15 mouse cellular contexts compared by ENCODE assay signal in the genomic region with DNA sequence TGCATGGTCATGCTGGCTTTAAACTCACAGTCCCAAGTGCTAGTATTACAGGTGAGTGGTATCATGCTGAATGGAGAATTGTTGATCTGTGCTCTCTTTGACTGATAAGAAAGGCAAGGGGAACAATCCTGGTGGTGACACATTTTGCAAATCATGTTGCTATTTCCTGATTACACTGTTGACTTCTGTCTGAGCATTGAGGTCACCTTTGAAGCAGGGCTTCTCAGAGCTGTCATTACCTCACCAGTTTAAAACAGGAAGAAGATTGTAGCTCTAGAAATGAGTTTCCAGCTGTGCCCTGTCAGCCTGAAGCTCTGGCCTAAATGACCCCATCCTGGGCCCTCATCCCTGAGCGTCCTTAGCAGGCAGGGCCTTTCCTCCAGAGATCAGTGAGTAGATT. TPM values are rescaled to one million over a fixed set of nuclear protein-coding genes. Genes with fewer than 3 reads are reported as not detected.
DNase-seq lines count a peak whose midpoint lies in the region; ATAC-seq and TF ChIP-seq lines count a peak whose summit lies in the region.
"Had no signal": no experiment of that assay in that cellular context is flagged by ENCODE, and none has a peak within 500 bp of the region (broad histone marks: within the 10 kb centered on the region; RNA-seq: fewer than 3 reads in every experiment).

No protein-coding gene starts in this region.

- no peak for DNase-seq in heart, postnatal 0 days (ENCODE audit: low spot score)
- no peak for DNase-seq in heart, embryonic 10.5 days (ENCODE audit: low spot score)
- DNase-seq in thymus, postnatal 0 days (ENCODE audit: low spot score) = peak; percentile 74
- DNase-seq in thymus, postnatal 4 days = no peak
- no peak for DNase-seq in cerebellum, postnatal 10 days
- no peak for DNase-seq in urinary bladder, adult 2 months (ENCODE audit: low spot score)
- DNase-seq in cerebellum, adult 9-10 months = no peak
- DNase-seq: cerebellum, adult 11 months; embryo, embryonic 11 days; forebrain, postnatal 0 days; gastrocnemius, postnatal 36 days had no signal

- no peak for TF ChIP-seq EP300 in heart, postnatal 0 days (IDR thresholded peaks at IDR 0.05; ENCODE audit: low read depth)

- no peak overlapping the region for H3K4me3 ChIP-seq in heart, postnatal 0 days (ENCODE audit: low read depth, low read length)
- no peak overlapping the region for H3K4me3 ChIP-seq in heart, embryonic 10.5 days
- H3K4me3 ChIP-seq: kidney, embryonic 15.5 days; limb, embryonic 12.5 days had no signal

- H3K9ac ChIP-seq in heart, postnatal 0 days (replicated peaks; ENCODE audit: low read depth, low read length) = no peak overlapping the region
- H3K9ac ChIP-seq: forebrain, postnatal 0 days; kidney, embryonic 15.5 days; limb, embryonic 12.5 days had no signal

- H3K4me2 ChIP-seq in heart, postnatal 0 days (ENCODE audit: low read depth, low read length) = no peak overlapping the region
- H3K4me2 ChIP-seq: kidney, embryonic 15.5 days; limb, embryonic 12.5 days had no signal

- ATAC-seq in heart, postnatal 0 days (ENCODE audit: insufficient read depth, low read depth) = no peak
- peak; percentile 80 for ATAC-seq in inflammation-experienced regulatory T-cells, adult 6 months
- ATAC-seq: forebrain, postnatal 0 days; hindbrain, embryonic 16.5 days had no signal

- no peaks in the 10 kb centered on the region for H3K4me1 ChIP-seq in heart, postnatal 0 days (ENCODE audit: control insufficient read depth, insufficient read depth)
- H3K4me1 ChIP-seq in heart, embryonic 10.5 days = 0 out of 2 replicates have a peak, but pooled peaks cover 3% of the 10 kb centered on the region
- H3K4me1 ChIP-seq: limb, embryonic 12.5 days had no signal

- TF ChIP-seq CTCF in heart, postnatal 0 days (IDR thresholded peaks at IDR 0.05; ENCODE audit: low read depth) = no peak

- no peaks in the 10 kb centered on the region for H3K36me3 ChIP-seq in heart, postnatal 0 days (replicated peaks; ENCODE audit: control insufficient read depth, insufficient read depth, low read length)
- no peaks in the 10 kb centered on the region for H3K36me3 ChIP-seq in heart, embryonic 10.5 days
- H3K36me3 ChIP-seq: kidney, embryonic 15.5 days; limb, embryonic 12.5 days had no signal

- H3K27ac ChIP-seq in heart, postnatal 0 days (ENCODE audit: low read depth) = peak overlapping the region; percentile 39; the same call in 1 of the 2 replicates
- no peak overlapping the region for H3K27ac ChIP-seq in heart, embryonic 10.5 days
- H3K27ac ChIP-seq: kidney, embryonic 15.5 days; limb, embryonic 12.5 days had no signal

- WGBS in heart, postnatal 0 days = 58% methylated on average over 1 of the region's 1 CpGs
- 79% methylated on average over 1 of the region's 1 CpGs for WGBS in heart, embryonic 10.5 days

- no peaks in the 10 kb centered on the region; the same call in 1 of the 2 replicates for H3K9me3 ChIP-seq in heart, postnatal 0 days (replicated peaks; ENCODE audit: control insufficient read depth, low read length)
- peaks cover 8% of the 10 kb centered on the region for H3K9me3 ChIP-seq in heart, embryonic 10.5 days

- H3K27me3 ChIP-seq in heart, postnatal 0 days (ENCODE audit: control insufficient read depth, insufficient read depth, low read length) = no peaks in the 10 kb centered on the region
- H3K27me3 ChIP-seq in heart, embryonic 10.5 days (ENCODE audit: insufficient read depth, poor library complexity, severe bottlenecking) = no peaks in the 10 kb centered on the region
- H3K27me3 ChIP-seq: kidney, embryonic 15.5 days; limb, embryonic 12.5 days had no signal

RNA-seq across cellular contexts. Expression of a gene that starts 8.1 kb away (rescaled TPM):
- total RNA-seq in heart, postnatal 0 days (2014; rRNA removed; ENCODE audit: low replicate concordance) = 1.7 and 4.0 TPM in 2 replicates
- 0.96 and 1.1 TPM in 2 replicates for polyA plus RNA-seq in heart, postnatal 0 days (2015; fragmentation: Nextera tagmentation; extraction: Ambion mirVana)
- 0.72 and 0.92 TPM in 2 replicates for polyA plus RNA-seq in heart, embryonic 10.5 days (2016; fragmentation: Nextera tagmentation; extraction: Ambion mirVana)
- polyA plus RNA-seq in thymus, postnatal 0 days (2015; fragmentation: Nextera tagmentation; extraction: Ambion mirVana) = 81.6 and 96.5 TPM in 2 replicates
- 100 to 1,000 TPM; 201 to 247 (median 214) TPM for polyA plus RNA-seq in inflammation-experienced regulatory T-cells, adult 6 months (2017; shearing (Covaris generic))
- 3.4 and 3.5 TPM in 2 replicates for polyA plus RNA-seq in urinary bladder, adult 2 months (2012; rRNA removed)

RNA-seq across cellular contexts. Expression of a gene that starts 14.1 kb away (rescaled TPM):
- 76.5 and 78.0 TPM in 2 replicates for total RNA-seq in heart, postnatal 0 days (2014; rRNA removed; ENCODE audit: low replicate concordance)
- polyA plus RNA-seq in heart, postnatal 0 days (2015; fragmentation: Nextera tagmentation; extraction: Ambion mirVana) = 51.8 and 55.7 TPM in 2 replicates
- 79.9 and 88.3 TPM in 2 replicates for polyA plus RNA-seq in heart, embryonic 10.5 days (2016; fragmentation: Nextera tagmentation; extraction: Ambion mirVana)
- polyA plus RNA-seq in thymus, postnatal 0 days (2015; fragmentation: Nextera tagmentation; extraction: Ambion mirVana) = 146 and 151 TPM in 2 replicates
- 10 to 100 TPM; 19.4 to 45.4 (median 28.6) TPM for polyA plus RNA-seq in inflammation-experienced regulatory T-cells, adult 6 months (2017; shearing (Covaris generic))
- 19.8 and 21.1 TPM in 2 replicates for polyA plus RNA-seq in urinary bladder, adult 2 months (2012; rRNA removed)

RNA-seq across cellular contexts. Expression of a gene that starts 27.4 kb away (rescaled TPM):
- 152 and 165 TPM in 2 replicates for total RNA-seq in heart, postnatal 0 days (2014; rRNA removed; ENCODE audit: low replicate concordance)
- 94.2 and 97.1 TPM in 2 replicates for polyA plus RNA-seq in heart, postnatal 0 days (2015; fragmentation: Nextera tagmentation; extraction: Ambion mirVana)
- polyA plus RNA-seq in heart, embryonic 10.5 days (2016; fragmentation: Nextera tagmentation; extraction: Ambion mirVana) = 222 and 262 TPM in 2 replicates
- polyA plus RNA-seq in thymus, postnatal 0 days (2015; fragmentation: Nextera tagmentation; extraction: Ambion mirVana) = 181 and 213 TPM in 2 replicates
- polyA plus RNA-seq in inflammation-experienced regulatory T-cells, adult 6 months (2017; shearing (Covaris generic)) = 10 to 100 TPM; 37.2 to 88.3 (median 51.2) TPM
- 19.2 and 24.9 TPM in 2 replicates for polyA plus RNA-seq in urinary bladder, adult 2 months (2012; rRNA removed)

RNA-seq across cellular contexts. Expression of a gene that starts 43.9 kb away (rescaled TPM):
- 38.5 and 43.6 TPM in 2 replicates for total RNA-seq in heart, postnatal 0 days (2014; rRNA removed; ENCODE audit: low replicate concordance)
- polyA plus RNA-seq in heart, postnatal 0 days (2015; fragmentation: Nextera tagmentation; extraction: Ambion mirVana) = 23.3 and 26.4 TPM in 2 replicates
- 41.3 and 44.6 TPM in 2 replicates for polyA plus RNA-seq in heart, embryonic 10.5 days (2016; fragmentation: Nextera tagmentation; extraction: Ambion mirVana)
- 34.7 and 37.0 TPM in 2 replicates for polyA plus RNA-seq in thymus, postnatal 0 days (2015; fragmentation: Nextera tagmentation; extraction: Ambion mirVana)
- 1 to 10 TPM in 1 of 3 experiments, under 1 TPM in 1, not detected in 1; 0.46 to 1.5 TPM for polyA plus RNA-seq in inflammation-experienced regulatory T-cells, adult 6 months (2017; shearing (Covaris generic))
- 49.8 and 54.0 TPM in 2 replicates for polyA plus RNA-seq in urinary bladder, adult 2 months (2012; rRNA removed)

RNA-seq across cellular contexts. Expression of a gene that starts 55.0 kb away (rescaled TPM):
- 2.3 and 8.6 TPM in 2 replicates for total RNA-seq in heart, postnatal 0 days (2014; rRNA removed; ENCODE audit: low replicate concordance)
- polyA plus RNA-seq in heart, postnatal 0 days (2015; fragmentation: Nextera tagmentation; extraction: Ambion mirVana) = 18.7 and 19.4 TPM in 2 replicates
- polyA plus RNA-seq in heart, embryonic 10.5 days (2016; fragmentation: Nextera tagmentation; extraction: Ambion mirVana) = 21.2 and 25.4 TPM in 2 replicates
- 638 and 684 TPM in 2 replicates for polyA plus RNA-seq in thymus, postnatal 0 days (2015; fragmentation: Nextera tagmentation; extraction: Ambion mirVana)
- polyA plus RNA-seq in inflammation-experienced regulatory T-cells, adult 6 months (2017; shearing (Covaris generic)) = 100 to 1,000 TPM; 783 to 927 (median 807) TPM
- 19.4 and 22.0 TPM in 2 replicates for polyA plus RNA-seq in urinary bladder, adult 2 months (2012; rRNA removed)

Comparison
In these comparisons a context has a peak if more than half of its experiments do, and no peak if none do; other contexts are left out.
1. RNA of a gene that starts 8.1 kb away (polyA plus RNA-seq): 201 to 247 TPM in inflammation-experienced regulatory T-cells, adult 6 months and 81.6 to 96.5 TPM in thymus, postnatal 0 days; 3.4 to 3.5 TPM in urinary bladder, adult 2 months, 0.96 to 1.1 TPM in heart, postnatal 0 days and 0.72 to 0.92 TPM in heart, embryonic 10.5 days; every median in the first group is over 10 times any median in the second.